Mouse (Mus musculus) stomach, embryonic 14.5 days (tissue): Measurements from ENCODE around the gene AI597479. TPM values are rescaled to one million over a fixed set of nuclear protein-coding genes. Genes with fewer than 3 reads are reported as not detected.
A peak's percentile ranks its signal among the peaks of the same experiment; 100 is the strongest.
"Not testable (repeated sequence)": the region's sequence is repeated elsewhere in the genome, so short reads cannot be mapped to it uniquely, and the experiment has no call there.

ENCODE experiments used
- ATAC-seq: fragments of 200-750 bp; cut with Nextera tagmentation; 2 replicates; pipeline ENCODE4 v1.8.0; 2017; ENCODE audit warnings: low read depth, moderate TSS enrichment; ENCODE audit not compliant: insufficient number of reproducible peaks, insufficient read depth, low FRiP score
- H3K27ac ChIP-seq: fragments of 300-500 bp; sonication (generic); 2 replicates; pipeline ENCODE4 v1.5.1; 2014; ENCODE audit warnings: mild to moderate bottlenecking, low read length, moderate library complexity, mixed read lengths
- H3K27me3 ChIP-seq: fragments of 300-500 bp; sonication (generic); 2 replicates; pipeline ENCODE4 v1.6.1; 2014; ENCODE audit warnings: low read length, control low read depth, mixed read lengths; ENCODE audit not compliant: control insufficient read depth, insufficient read depth
- H3K36me3 ChIP-seq: fragments of 300-500 bp; sonication (generic); 2 replicates; pipeline ENCODE4 v1.6.1; 2014; ENCODE audit warnings: mild to moderate bottlenecking, control low read depth, low read length, moderate library complexity, mixed read lengths; ENCODE audit not compliant: control insufficient read depth, insufficient read depth
- H3K4me1 ChIP-seq: fragments of 300-500 bp; sonication (generic); 2 replicates; pipeline ENCODE4 v1.6.1; 2014; ENCODE audit warnings: low read length, control low read depth, mixed read lengths; ENCODE audit not compliant: control insufficient read depth, insufficient read depth
- H3K4me2 ChIP-seq: fragments of 300-500 bp; sonication (generic); replicated peaks from 2 replicates; pipeline ENCODE4 v1.6.1; 2014; ENCODE audit warnings: low read depth, low read length, control low read depth
- H3K4me3 ChIP-seq: fragments of 300-500 bp; sonication (generic); 2 replicates; pipeline ENCODE4 v1.5.1; 2014; ENCODE audit warnings: low read depth, low read length, control low read depth
- H3K9ac ChIP-seq: fragments of 300-500 bp; sonication (generic); replicated peaks from 2 replicates; pipeline ENCODE4 v1.6.1; 2014; ENCODE audit warnings: low read depth, mild to moderate bottlenecking, control low read depth, low read length, moderate library complexity, mixed read lengths
- H3K9me3 ChIP-seq: fragments of 300-500 bp; sonication (generic); 2 replicates; pipeline ENCODE4 v1.6.1; 2016; ENCODE audit warnings: low read depth, low read length, control low read depth; ENCODE audit not compliant: control insufficient read depth
- WGBS: fragments of 180-500 bp; shearing (Covaris S2); extraction: QIAGEN DNeasy Blood & Tissue Kit; methylation state at CpG from one replicate; pipeline ENCODE4 v1.1.7; 2014; 5-methylcytosine and 5-hydroxymethylcytosine counted together
- polyA plus RNA-seq: library from polyadenylated mRNA; unstranded; fragments of >200 nt; fragmentation: Nextera tagmentation; extraction: Ambion mirVana; gene quantifications from 2 replicates; pipeline ENCODE4 v1.2.1, GENCODE M21; 2014

Gene AI597479
- polyA plus RNA-seq, 1 experiment from 2014 or later, result 28.5 TPM

DNA sequence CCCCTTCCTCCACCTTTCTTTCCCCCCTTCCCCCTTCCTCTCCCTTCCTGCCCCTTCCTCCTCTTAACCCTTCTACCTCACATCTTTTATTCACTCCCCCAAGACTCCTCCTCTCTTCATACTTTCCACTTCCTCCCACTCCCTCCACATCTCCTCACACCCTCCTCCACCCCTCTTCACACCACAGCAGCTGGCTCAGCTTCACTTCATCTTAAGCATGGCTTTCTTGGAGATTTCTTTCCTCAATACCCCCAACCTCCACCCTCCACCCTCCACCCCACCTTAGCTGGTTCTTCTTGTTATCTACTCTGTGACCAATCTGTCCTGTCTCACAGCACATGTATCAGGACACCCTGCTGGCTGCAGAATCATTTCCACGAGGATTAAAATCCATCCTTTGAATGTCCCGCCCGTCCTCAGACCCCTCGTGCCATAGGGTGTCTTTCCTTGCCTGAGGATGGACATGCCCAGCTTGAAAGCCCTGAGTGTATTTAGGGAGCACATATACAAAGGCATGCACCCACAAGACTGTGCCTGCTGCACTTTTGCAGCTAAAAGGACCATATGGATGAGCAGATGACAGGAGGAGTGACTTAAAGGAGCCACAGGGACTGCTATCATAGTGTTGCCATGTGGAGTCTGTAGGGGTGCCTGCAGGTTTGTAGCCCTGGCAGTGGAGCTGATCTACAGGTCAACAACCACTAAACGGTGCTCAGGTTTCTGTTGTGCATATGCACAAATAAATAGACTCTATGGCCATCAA lies 31.9 kb downstream of the AI597479 start:
- Histone ChIP-seq H3K9me3 (no peaks in the 10 kb centered on the region), H3K27ac (no peak overlapping the region), H3K36me3 (peaks cover 30% of the 10 kb centered on the region), H3K27me3 (no peaks in the 10 kb centered on the region), H3K9ac (no peak overlapping the region), H3K4me3 (no peak overlapping the region), H3K4me1 (no peaks in the 10 kb centered on the region), H3K4me2 (no peak overlapping the region)
- WGBS, result 76% methylated on average over 5 of the region's 5 CpGs
- no peak for ATAC-seq

DNA sequence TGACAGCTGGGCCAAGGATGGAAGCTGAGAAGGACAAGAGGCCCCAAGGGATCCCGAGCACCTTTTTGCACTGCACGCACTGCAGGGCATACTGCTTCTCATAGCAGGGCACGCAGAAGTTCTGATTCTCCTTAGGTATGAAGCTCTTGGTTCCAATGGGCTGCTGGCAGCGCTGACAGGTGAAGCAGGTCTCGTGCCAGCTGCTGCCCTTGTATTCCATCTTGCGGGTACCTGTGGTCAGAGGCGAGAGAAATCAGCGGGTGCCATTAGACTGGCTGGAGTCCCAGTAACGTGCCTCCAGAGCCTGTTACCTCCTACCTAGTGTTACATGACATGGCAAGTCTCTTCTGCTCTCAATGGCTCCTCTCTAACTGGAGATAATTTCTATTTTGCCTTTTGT lies 33.1 kb downstream of the AI597479 start:
- no peak overlapping the region for H3K9ac ChIP-seq
- 90% methylated on average over 9 of the region's 9 CpGs for WGBS
- H3K4me3 ChIP-seq, result no peak overlapping the region
- no peak overlapping the region for H3K4me2 ChIP-seq
- no peaks in the 10 kb centered on the region for H3K4me1 ChIP-seq
- ATAC-seq, result no peak
- H3K36me3 ChIP-seq, result peaks cover 31% of the 10 kb centered on the region; the same call in 1 of the 2 replicates
- H3K27me3 ChIP-seq, result no peaks in the 10 kb centered on the region
- no peak overlapping the region for H3K27ac ChIP-seq
- no peaks in the 10 kb centered on the region for H3K9me3 ChIP-seq

DNA sequence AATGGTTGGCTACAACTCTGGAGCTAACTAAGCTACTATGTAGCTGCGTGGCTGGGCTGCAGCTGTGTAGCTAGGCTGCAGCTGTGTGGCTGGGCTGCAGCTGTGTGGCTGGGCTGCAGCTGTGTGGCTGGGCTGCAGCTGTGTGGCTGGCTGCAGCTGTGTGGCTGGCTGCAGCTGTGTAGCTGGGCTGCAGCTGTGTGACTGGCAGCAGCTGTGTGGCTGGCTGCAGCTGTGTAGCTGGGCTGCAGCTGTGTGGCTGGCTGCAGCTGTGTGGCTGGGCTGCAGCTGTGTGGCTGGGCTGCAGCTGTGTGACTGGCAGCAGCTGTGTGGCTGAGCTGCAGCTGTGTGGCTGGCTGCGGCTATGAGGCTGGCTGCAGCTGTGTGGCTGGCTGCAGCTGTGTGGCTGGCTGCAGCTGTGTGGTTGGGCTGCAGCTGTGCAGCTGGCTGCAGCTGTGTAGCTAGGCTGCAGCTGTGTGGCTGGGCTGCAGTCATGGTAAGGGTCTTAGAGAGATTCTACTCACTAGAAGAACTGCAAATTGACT lies 38.0 kb downstream of the AI597479 start:
- H3K27ac ChIP-seq, H3K27me3 ChIP-seq, H3K4me1 ChIP-seq, H3K9ac ChIP-seq, H3K4me2 ChIP-seq, ATAC-seq, H3K9me3 ChIP-seq, H3K4me3 ChIP-seq: not testable (repeated sequence)
- 74% methylated on average over 2 of the region's 2 CpGs for WGBS
- peaks cover 37% of the 10 kb centered on the region for H3K36me3 ChIP-seq

DNA sequence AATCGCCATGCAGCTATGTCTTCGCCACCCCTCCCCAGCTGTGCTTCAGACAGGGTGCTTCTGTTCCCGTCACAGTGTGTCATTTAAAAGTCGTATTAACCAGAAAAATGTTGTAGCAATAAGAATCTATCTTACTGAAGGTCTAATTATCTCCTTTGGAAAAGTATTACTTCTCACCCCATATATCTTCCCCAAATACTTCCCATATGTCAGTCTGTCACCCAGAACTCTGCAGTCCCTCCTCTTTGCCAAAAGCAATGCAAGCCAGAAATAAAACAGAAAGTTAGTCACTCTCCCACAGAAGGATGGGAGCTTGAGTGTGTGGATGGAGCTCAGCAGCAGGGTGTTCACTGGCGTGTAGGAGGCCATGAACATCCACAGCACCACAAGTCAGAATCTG lies 38.8 kb downstream of the AI597479 start:
- Histone ChIP-seq H3K4me3 (no peak overlapping the region), H3K36me3 (peaks cover 39% of the 10 kb centered on the region), H3K9ac (no peak overlapping the region), H3K27me3 (no peaks in the 10 kb centered on the region), H3K27ac (no peak overlapping the region), H3K9me3 (no peaks in the 10 kb centered on the region), H3K4me1 (0 out of 2 replicates have a peak, but pooled peaks cover 2% of the 10 kb centered on the region), H3K4me2 (no peak overlapping the region)
- WGBS, result 87% methylated on average over 5 of the region's 5 CpGs
- no peak for ATAC-seq

DNA sequence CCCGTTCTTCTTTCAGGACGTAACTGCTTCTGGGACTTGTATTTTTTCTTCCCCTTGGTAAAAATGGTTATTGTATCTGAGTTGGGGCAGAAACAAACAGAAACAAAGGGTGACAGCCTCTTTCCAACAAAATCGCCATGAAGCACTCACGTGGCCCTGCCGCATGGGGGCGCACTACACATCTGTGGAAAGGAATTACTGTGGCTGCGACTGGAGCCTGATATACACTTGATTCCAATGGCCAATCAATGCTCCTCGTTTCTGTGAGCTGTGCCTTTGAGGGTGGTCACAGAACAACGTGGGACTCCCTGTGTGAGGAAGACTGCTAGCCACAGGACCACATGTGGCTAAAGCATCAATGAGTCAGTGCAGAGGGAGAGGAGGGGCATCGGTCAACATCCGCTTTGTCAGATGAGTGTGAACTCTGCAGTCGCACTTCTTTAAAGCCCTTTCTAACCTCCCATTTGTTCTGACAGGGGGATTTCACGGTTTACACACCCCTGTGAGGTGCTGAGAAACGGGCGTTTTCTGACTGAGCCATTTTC lies 39.8 kb downstream of the AI597479 start:
- Histone ChIP-seq H3K36me3 (peaks cover 39% of the 10 kb centered on the region), H3K9ac (no peak overlapping the region), H3K4me1 (0 out of 2 replicates have a peak, but pooled peaks cover 2% of the 10 kb centered on the region), H3K4me2 (no peak overlapping the region), H3K27ac (no peak overlapping the region), H3K9me3 (no peaks in the 10 kb centered on the region), H3K27me3 (no peaks in the 10 kb centered on the region), H3K4me3 (no peak overlapping the region)
- no peak for ATAC-seq
- WGBS, result 75% methylated on average over 15 of the region's 15 CpGs

DNA sequence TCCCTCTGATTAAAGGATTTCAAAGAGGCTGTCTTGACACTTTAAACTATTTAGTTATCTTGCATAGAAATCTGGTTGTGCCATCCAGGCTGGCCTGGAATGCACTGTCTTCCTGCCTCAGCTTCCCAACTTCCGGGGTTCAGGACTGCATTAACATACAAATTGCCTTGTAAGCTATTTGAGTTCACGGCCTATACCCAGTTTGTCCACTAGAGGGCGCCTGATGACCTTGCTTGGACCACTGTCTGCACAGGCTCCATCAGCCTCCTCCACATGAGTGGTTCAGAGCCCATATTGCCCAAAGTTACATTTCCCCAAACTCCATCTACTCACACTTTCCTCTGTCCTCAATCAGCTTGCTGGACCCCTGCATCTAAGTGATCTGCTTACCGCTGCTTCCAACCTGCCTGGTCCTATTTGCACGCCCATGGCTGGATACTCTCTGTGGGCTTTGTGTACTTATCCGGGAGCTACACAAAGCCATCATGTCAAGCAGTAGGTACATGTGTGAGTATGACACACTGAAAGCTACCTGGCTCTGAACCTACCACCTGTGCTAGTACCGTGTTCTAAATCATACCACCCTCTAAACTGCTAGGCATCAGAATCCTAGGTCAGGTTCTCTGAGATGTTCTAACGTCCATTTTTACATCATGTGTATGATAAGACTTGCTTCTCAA lies 41.2 kb downstream of the AI597479 start:
- no peaks in the 10 kb centered on the region for H3K27me3 ChIP-seq

DNA sequence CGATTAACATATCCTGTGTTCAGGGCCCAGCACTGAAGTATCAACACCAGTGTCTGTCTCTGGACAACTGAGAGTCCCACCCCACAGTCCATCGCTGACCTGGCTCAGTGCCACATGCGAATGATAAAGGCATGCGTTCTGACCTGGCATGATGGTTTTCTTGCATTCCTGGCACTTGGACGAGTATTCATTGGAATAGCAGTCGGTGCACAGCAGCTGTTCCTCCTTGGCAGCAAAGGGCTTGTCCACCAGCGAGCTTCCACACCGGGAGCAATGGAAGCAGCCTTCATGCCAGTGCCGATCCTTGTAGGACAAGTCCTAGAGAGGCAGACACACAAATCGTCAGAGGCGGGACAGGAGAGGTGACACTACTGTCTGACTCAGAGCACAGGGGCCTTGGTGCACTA lies 43.0 kb downstream of the AI597479 start:
- Histone ChIP-seq H3K4me1 (0 out of 2 replicates have a peak, but pooled peaks cover 2% of the 10 kb centered on the region), H3K4me3 (no peak overlapping the region), H3K4me2 (no peak overlapping the region), H3K27me3 (no peaks in the 10 kb centered on the region), H3K9me3 (no peaks in the 10 kb centered on the region), H3K36me3 (peaks cover 32% of the 10 kb centered on the region), H3K27ac (no peak overlapping the region), H3K9ac (no peak overlapping the region)
- 74% methylated on average over 11 of the region's 11 CpGs for WGBS
- no peak for ATAC-seq

More for the DNA sequence above, 41.2 kb downstream of the AI597479 start:
- H3K36me3 ChIP-seq, result peaks cover 39% of the 10 kb centered on the region
- H3K9me3 ChIP-seq, result no peaks in the 10 kb centered on the region
- no peak overlapping the region for H3K4me2 ChIP-seq
- no peak overlapping the region for H3K27ac ChIP-seq
- ATAC-seq, result peak; percentile 76
- WGBS, result 46% methylated on average over 8 of the region's 8 CpGs
- no peak overlapping the region for H3K9ac ChIP-seq
- no peak overlapping the region for H3K4me3 ChIP-seq
- 0 out of 2 replicates have a peak, but pooled peaks cover 2% of the 10 kb centered on the region for H3K4me1 ChIP-seq

DNA sequence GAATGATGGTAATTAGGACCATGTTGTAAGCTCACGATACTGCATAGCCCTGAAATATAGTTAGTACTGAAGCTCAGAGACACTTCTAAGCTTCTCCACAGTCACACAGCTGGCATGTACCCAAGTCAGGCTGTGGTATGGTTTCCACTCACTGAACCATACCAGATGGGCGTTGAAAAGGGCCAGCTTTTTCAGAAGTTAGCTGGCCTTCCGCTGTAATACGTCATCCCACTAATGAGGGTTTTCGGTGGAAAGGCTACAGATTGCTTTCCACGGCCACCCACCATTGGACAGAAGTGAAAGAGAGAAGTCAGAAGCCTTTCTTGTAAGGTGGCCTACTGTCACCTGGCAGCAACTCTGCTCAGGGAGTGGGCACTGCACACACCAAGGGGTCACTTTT lies 44.3 kb downstream of the AI597479 start:
- Histone ChIP-seq H3K27ac (peak overlapping the region; percentile 15; the same call in 1 of the 2 replicates), H3K4me3 (no peak overlapping the region), H3K9me3 (no peaks in the 10 kb centered on the region), H3K4me2 (no peak overlapping the region), H3K4me1 (0 out of 2 replicates have a peak, but pooled peaks cover 2% of the 10 kb centered on the region), H3K36me3 (peaks cover 22% of the 10 kb centered on the region), H3K9ac (no peak overlapping the region), H3K27me3 (no peaks in the 10 kb centered on the region)
- 73% methylated on average over 6 of the region's 6 CpGs for WGBS
- no peak for ATAC-seq
